Mouse (Mus musculus): ENCODE data around the gene Ifi202b. TPM values are rescaled to one million over a fixed set of nuclear protein-coding genes. Genes with fewer than 3 reads are reported as not detected.
"Not testable (repeated sequence)": the region's sequence is repeated elsewhere in the genome, so short reads cannot be mapped to it uniquely, and the experiment has no call there.

The Ifi202b gene
- total RNA-seq, 2 experiments from 2014 or later: not detected

DNA sequence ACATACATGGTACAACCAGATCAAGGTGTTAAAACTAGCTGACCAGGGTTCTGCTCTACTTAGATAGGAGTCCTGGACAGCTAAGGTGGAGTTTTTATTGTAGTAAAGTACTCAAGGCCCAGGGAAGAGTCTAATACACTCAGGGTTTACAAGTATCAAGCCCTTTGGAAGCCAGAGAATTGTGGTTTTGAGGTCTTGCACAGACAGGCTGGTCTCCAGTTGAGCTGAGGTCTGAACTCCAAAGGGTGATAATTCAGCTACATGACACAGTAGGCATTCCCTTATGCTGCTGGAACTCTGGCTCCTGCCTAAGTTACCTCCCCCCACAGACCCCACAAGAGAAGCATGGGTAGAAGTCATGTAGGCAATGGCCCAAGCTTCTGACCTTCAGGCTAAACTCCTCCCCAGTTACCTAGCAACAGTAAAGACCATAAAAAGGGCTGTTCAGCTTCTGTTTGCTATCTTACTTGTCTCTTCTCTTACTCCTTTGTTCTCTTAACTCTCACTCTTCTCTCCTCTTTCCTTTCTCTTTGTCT, 69.2 kb downstream of the Ifi202b start:
- DNase-seq; intact Hi-C loops (cut with DNase I): not testable (repeated sequence)

Other genes with a start within 250 kb of the Ifi202b start
- 1 to 10 TPM; 2.5 to 3.2 TPM for gene Ifi207, start 241.0 kb downstream of the Ifi202b start, total RNA-seq (2021)
- 1 to 10 TPM; 1.9 to 3.4 TPM for gene Ifi204, start 215.8 kb downstream of the Ifi202b start, total RNA-seq (2021)
- 1 to 10 TPM in 1 of 2 experiments, under 1 TPM in 1; 0.84 to 1.2 TPM for gene Ifi211, start 69.7 kb downstream of the Ifi202b start, total RNA-seq (2021)
- gene Mndal, start 40.3 kb downstream of the Ifi202b start, total RNA-seq (2021): 1 to 10 TPM; 2.7 to 5.2 TPM
- gene Ifi203, start 40.1 kb downstream of the Ifi202b start, total RNA-seq (2021): 1 to 10 TPM; 3.3 to 3.9 TPM
- 1 to 10 TPM; 6.5 to 8.5 TPM for gene Ifi205, start 49.1 kb upstream of the Ifi202b start, total RNA-seq (2021)
- not detected for gene Olfr433, start 58.0 kb upstream of the Ifi202b start, total RNA-seq (2021)
- not detected for gene Olfr432, start 66.5 kb upstream of the Ifi202b start, total RNA-seq (2021)
- not detected for gene Olfr430, start 83.9 kb upstream of the Ifi202b start, total RNA-seq (2021)
- not detected for gene Olfr429, start 101.6 kb upstream of the Ifi202b start, total RNA-seq (2021)
- gene Olfr427, start 114.1 kb upstream of the Ifi202b start, total RNA-seq (2021): not detected
- gene Olfr231, start 138.4 kb upstream of the Ifi202b start, total RNA-seq (2021): not detected
- not detected for gene Olfr424, start 148.8 kb upstream of the Ifi202b start, total RNA-seq (2021)
- not detected for gene Olfr420, start 172.9 kb upstream of the Ifi202b start, total RNA-seq (2021)
- gene Spta1, start 190.0 kb upstream of the Ifi202b start, total RNA-seq (2021): under 1 TPM; 0.15 to 0.18 TPM